Mouse (Mus musculus) large intestine, adult 2 months (tissue): ENCODE measurements around the gene Cracr2b. TPM values are rescaled to one million over a fixed set of nuclear protein-coding genes. Genes with fewer than 3 reads are reported as not detected.

Experiments used
- DNase-seq: peaks from one replicate; pipeline ENCODE4 v3.0.0-alpha.2; 2012; ENCODE audit warnings: low read depth, low spot score
- WGBS: fragments of 180-500 bp; shearing (Covaris S2); methylation state at CpG from one replicate; pipeline ENCODE4 v1.1.7; 2018; 5-methylcytosine and 5-hydroxymethylcytosine counted together
- polyA plus RNA-seq: library from polyadenylated mRNA; depleted of rRNA; stranded (reverse); fragments of >200 nt; gene quantifications from 2 replicates; pipeline ENCODE4 v1.2.3, GENCODE M21; 2012; rRNA removed

The Cracr2b gene
- polyA plus RNA-seq, 1 experiment = 41.4 TPM

GRCm38 (mm10) chr7:141510196-141510595 is 49.3 kb downstream of the Cracr2b start:
- DNase-seq = no peak
- WGBS = 93% methylated on average over 5 of the region's 5 CpGs

- no peak for DNase-seq
- WGBS = 85% methylated on average over 8 of the region's 8 CpGs
These were observed 49.8 kb downstream of the Cracr2b start for GRCm38 (mm10) chr7:141510681-141511191.

Other genes starting within 250 kb of the Cracr2b start
- 7.2 and 9.4 TPM in 2 replicates for gene Lmntd2, start 247.0 kb upstream of the Cracr2b start, polyA plus RNA-seq
- gene Rassf7, start 245.2 kb upstream of the Cracr2b start, polyA plus RNA-seq = 143 and 153 TPM in 2 replicates
- 23.1 and 24.7 TPM in 2 replicates for gene Phrf1, start 232.3 kb upstream of the Cracr2b start, polyA plus RNA-seq
- 159 and 210 TPM in 2 replicates for gene Irf7, start 194.6 kb upstream of the Cracr2b start, polyA plus RNA-seq
- gene Cdhr5, start 184.3 kb upstream of the Cracr2b start, polyA plus RNA-seq = 611 and 677 TPM in 2 replicates
- gene Sct, start 182.0 kb upstream of the Cracr2b start, polyA plus RNA-seq = 226 and 321 TPM in 2 replicates
- gene Drd4, start 169.1 kb upstream of the Cracr2b start, polyA plus RNA-seq = 0.08 and 0.21 TPM in 2 replicates
- 17.5 and 19.9 TPM in 2 replicates for gene Deaf1, start 133.4 kb upstream of the Cracr2b start, polyA plus RNA-seq
- 33.3 and 37.2 TPM in 2 replicates for gene Tmem80, start 133.4 kb upstream of the Cracr2b start, polyA plus RNA-seq
- 314 and 414 TPM in 2 replicates for gene Eps8l2, start 122.2 kb upstream of the Cracr2b start, polyA plus RNA-seq
- gene Taldo1, start 68.9 kb upstream of the Cracr2b start, polyA plus RNA-seq = 554 and 560 TPM in 2 replicates
- gene Gatd1, start 47.0 kb upstream of the Cracr2b start, polyA plus RNA-seq = 54.0 and 56.7 TPM in 2 replicates
- gene Cend1, start 31.6 kb upstream of the Cracr2b start, polyA plus RNA-seq = 2.0 and 2.9 TPM in 2 replicates
- gene Slc25a22, start 23.2 kb upstream of the Cracr2b start, polyA plus RNA-seq = 214 and 297 TPM in 2 replicates
- 13.0 and 17.0 TPM in 2 replicates for gene Pidd1, start 17.1 kb upstream of the Cracr2b start, polyA plus RNA-seq
- gene Rplp2, start 13.7 kb upstream of the Cracr2b start, polyA plus RNA-seq = 642 and 693 TPM in 2 replicates
- gene Pnpla2, start 5.9 kb upstream of the Cracr2b start, polyA plus RNA-seq = 185 and 198 TPM in 2 replicates
- gene Cd151, start 6.3 kb downstream of the Cracr2b start, polyA plus RNA-seq = 255 and 294 TPM in 2 replicates
- 40.0 and 43.9 TPM in 2 replicates for gene Polr2l, start 14.0 kb downstream of the Cracr2b start, polyA plus RNA-seq
- gene Tspan4, start 14.1 kb downstream of the Cracr2b start, polyA plus RNA-seq = 19.5 and 21.6 TPM in 2 replicates
- gene Chid1, start 78.8 kb downstream of the Cracr2b start, polyA plus RNA-seq = 31.5 and 37.0 TPM in 2 replicates
- gene Ap2a2, start 101.1 kb downstream of the Cracr2b start, polyA plus RNA-seq = 66.6 and 81.1 TPM in 2 replicates
- 0.05 and 0.12 TPM in 2 replicates for gene Muc6, start 194.2 kb downstream of the Cracr2b start, polyA plus RNA-seq
- gene Muc2, start 229.2 kb downstream of the Cracr2b start, polyA plus RNA-seq = 2,371 and 2,442 TPM in 2 replicates